Mouse (Mus musculus) activated CD4-positive, CD25-positive, alpha-beta regulatory T cell, adult 4 months (primary cell): ENCODE results near the gene Nlrp9b. TPM values are rescaled to one million over a fixed set of nuclear protein-coding genes. Genes with fewer than 3 reads are reported as not detected.
A peak's percentile ranks its signal among the peaks of the same experiment; 100 is the strongest.
"Not testable (repeated sequence)": the region's sequence is repeated elsewhere in the genome, so short reads cannot be mapped to it uniquely, and the experiment has no call there.

ENCODE experiments used
- ATAC-seq: one replicate; pipeline ENCODE4 v1.8.0; 2017
- polyA plus RNA-seq, 2 experiments: library from polyadenylated mRNA; unstranded; fragments of 100-300 nt; shearing (Covaris generic); gene quantifications; one replicate each; pipeline ENCODE4 v1.2.1; 2017

Gene Nlrp9b
- not detected for polyA plus RNA-seq

- not testable (repeated sequence) for ATAC-seq
Measured at GRCm38 (mm10) chr7:19991165-19991564, at the start of gene Nlrp9b. Gene Nlrp9b (plus strand): TSS chr7:19991465.

- ATAC-seq, result no peak
Measured at GRCm38 (mm10) chr7:19944709-19945108, 46.6 kb upstream of the Nlrp9b start.

GRCm38 (mm10) chr7:19945201-19945600 lies 46.1 kb upstream of the Nlrp9b start:
- ATAC-seq, result peak; percentile 13

GRCm38 (mm10) chr7:19945821-19946515 lies 45.3 kb upstream of the Nlrp9b start:
- ATAC-seq, result peak; percentile 82

GRCm38 (mm10) chr7:19948956-19949355 lies 42.3 kb upstream of the Nlrp9b start:
- peak; percentile 18 for ATAC-seq

GRCm38 (mm10) chr7:19949996-19950395 lies 41.3 kb upstream of the Nlrp9b start:
- peak; percentile 17 for ATAC-seq

- no peak for ATAC-seq
Measured at GRCm38 (mm10) chr7:19950589-19950988, 40.7 kb upstream of the Nlrp9b start, which contains the start of gene Igsf23. Gene Igsf23 (minus strand): TSS chr7:19950756.

- ATAC-seq, result no peak
Measured at GRCm38 (mm10) chr7:19952320-19952986, 38.8 kb upstream of the Nlrp9b start.

- ATAC-seq, result no peak
Measured at GRCm38 (mm10) chr7:19953054-19953453, 38.2 kb upstream of the Nlrp9b start.

GRCm38 (mm10) chr7:19955861-19956260 lies 35.4 kb upstream of the Nlrp9b start:
- ATAC-seq, result no peak

- peak; percentile 57 for ATAC-seq
Measured at GRCm38 (mm10) chr7:19956341-19956781, 34.9 kb upstream of the Nlrp9b start.

GRCm38 (mm10) chr7:19962423-19962822 lies 28.8 kb upstream of the Nlrp9b start:
- no peak for ATAC-seq

GRCm38 (mm10) chr7:19964985-19965579 lies 26.2 kb upstream of the Nlrp9b start, which contains the start of gene Ceacam20:
Gene Ceacam20 (plus strand): TSS chr7:19965412.
- no peak for ATAC-seq

GRCm38 (mm10) chr7:19969106-19969505 lies 22.2 kb upstream of the Nlrp9b start:
- ATAC-seq, result no peak

- ATAC-seq, result no peak
Measured at GRCm38 (mm10) chr7:19969541-19970090, 21.6 kb upstream of the Nlrp9b start.

GRCm38 (mm10) chr7:19970196-19970595 lies 21.1 kb upstream of the Nlrp9b start:
- no peak for ATAC-seq

- ATAC-seq, result no peak
Measured at GRCm38 (mm10) chr7:19971516-19971915, 19.7 kb upstream of the Nlrp9b start.

GRCm38 (mm10) chr7:19996721-19997120 lies 5.5 kb downstream of the Nlrp9b start:
- ATAC-seq, result not testable (repeated sequence)

- ATAC-seq, result no peak
Measured at GRCm38 (mm10) chr7:20009987-20010386, 18.7 kb downstream of the Nlrp9b start.

- ATAC-seq, result not testable (repeated sequence)
Measured at GRCm38 (mm10) chr7:20064100-20064499, 72.8 kb downstream of the Nlrp9b start.

- not testable (repeated sequence) for ATAC-seq
Measured at GRCm38 (mm10) chr7:20078118-20078517, 86.9 kb downstream of the Nlrp9b start.

GRCm38 (mm10) chr7:20099380-20099779 lies 108.1 kb downstream of the Nlrp9b start, which contains the start of gene Vmn1r91:
Gene Vmn1r91 (plus strand): TSS chr7:20099680.
- ATAC-seq, result not testable (repeated sequence)

GRCm38 (mm10) chr7:20122479-20122878 lies 131.2 kb downstream of the Nlrp9b start, which contains the start of gene Gm16442:
Gene Gm16442 (minus strand): TSS chr7:20122579.
- not testable (repeated sequence) for ATAC-seq
